Mouse (Mus musculus) heart, embryonic 16.5 days (tissue): Measurements from ENCODE around the gene Snx30. TPM values are rescaled to one million over a fixed set of nuclear protein-coding genes. Genes with fewer than 3 reads are reported as not detected.

Source experiments
- ATAC-seq: fragments of 200-750 bp; cut with Nextera tagmentation; replicated peaks from 2 replicates; pipeline ENCODE4 v1.8.0; 2017; ENCODE audit warnings: moderate number of reproducible peaks; ENCODE audit not compliant: insufficient read depth, low FRiP score; ENCODE audit errors: extremely low read depth
- H3K27ac ChIP-seq: fragments of 300-500 bp; sonication (generic); 2 replicates; pipeline ENCODE4 v1.5.1; 2014; ENCODE audit warnings: mild to moderate bottlenecking, low read length, control low read depth, moderate library complexity
- H3K27me3 ChIP-seq: fragments of 300-500 bp; sonication (generic); 2 replicates; pipeline ENCODE4 v1.6.1; 2014; ENCODE audit warnings: low read length, mixed read lengths; ENCODE audit not compliant: control insufficient read depth, insufficient read depth
- H3K36me3 ChIP-seq: fragments of 300-500 bp; sonication (generic); 2 replicates; pipeline ENCODE4 v1.6.1; 2014; ENCODE audit not compliant: control insufficient read depth, insufficient read depth
- H3K4me1 ChIP-seq: fragments of 300-500 bp; sonication (generic); 2 replicates; pipeline ENCODE4 v1.6.1; 2014; ENCODE audit warnings: low read length, mixed read lengths; ENCODE audit not compliant: control insufficient read depth, insufficient read depth
- H3K4me2 ChIP-seq: fragments of 300-500 bp; sonication (generic); 2 replicates; pipeline ENCODE4 v1.6.1; 2014; ENCODE audit warnings: low read depth, mild to moderate bottlenecking, control low read depth, low read length
- H3K4me3 ChIP-seq: fragments of 300-500 bp; sonication (generic); 2 replicates; pipeline ENCODE4 v1.5.1; 2014; ENCODE audit warnings: mild to moderate bottlenecking, control low read depth, low read length
- H3K9ac ChIP-seq: fragments of 300-500 bp; sonication (generic); 2 replicates; pipeline ENCODE4 v1.6.1; 2014; ENCODE audit warnings: low read length, control low read depth
- H3K9me3 ChIP-seq: fragments of 300-500 bp; sonication (generic); replicated peaks from 2 replicates; pipeline ENCODE4 v1.6.1; 2016; ENCODE audit warnings: low read length; ENCODE audit not compliant: control insufficient read depth
- WGBS: fragments of 180-500 bp; shearing (Covaris S2); extraction: QIAGEN DNeasy Blood & Tissue Kit; methylation state at CpG from one replicate; pipeline ENCODE4 v1.1.7; 2014; 5-methylcytosine and 5-hydroxymethylcytosine counted together
- polyA plus RNA-seq: library from polyadenylated mRNA; unstranded; fragments of >200 nt; fragmentation: Nextera tagmentation; extraction: Ambion mirVana; gene quantifications from 2 replicates; pipeline ENCODE4 v1.2.1, GENCODE M21; 2015

The Snx30 gene
- polyA plus RNA-seq, result 7.0 and 8.0 TPM in 2 replicates

DNA sequence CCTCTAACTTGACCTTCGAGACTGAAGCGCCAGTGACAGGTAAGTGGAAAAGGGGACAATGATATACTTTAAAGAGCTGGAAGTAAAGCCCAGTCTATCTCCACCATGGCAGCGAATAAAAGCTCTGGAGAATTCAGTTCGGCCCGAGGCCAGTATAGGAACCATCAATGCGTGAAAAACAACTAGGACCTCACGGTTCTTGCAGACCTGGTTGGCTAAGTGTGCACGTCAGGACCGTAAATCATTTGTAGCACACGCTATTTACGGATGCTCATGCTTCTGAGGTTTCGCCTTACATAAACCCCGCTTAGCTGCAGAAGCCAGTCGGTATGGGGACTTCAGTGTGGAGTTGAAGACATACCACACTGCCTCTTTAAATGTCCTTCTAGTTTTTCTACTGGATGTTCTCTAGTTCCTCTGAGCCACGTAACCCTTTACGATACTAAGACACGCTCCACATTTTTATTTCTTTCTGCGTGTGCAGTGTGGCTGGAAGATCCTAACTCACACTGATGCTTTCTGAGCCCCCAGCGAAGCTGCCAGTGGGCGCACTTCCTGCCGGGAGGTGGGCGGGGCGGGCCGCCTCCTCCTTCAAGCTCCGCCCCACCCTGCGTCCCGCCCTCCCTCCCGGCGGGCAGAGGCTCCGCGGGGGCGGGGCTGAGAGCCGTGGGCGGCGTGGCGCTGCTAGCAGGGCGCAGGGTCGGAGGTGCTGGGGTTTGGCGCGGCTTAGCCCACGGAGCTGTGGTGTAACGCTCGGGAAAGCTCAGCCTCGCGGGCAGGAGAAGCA, at the start of gene Snx30:
TSS of gene Snx30 (plus strand) at position 660 of the 787 bp plus-strand sequence.
- Histone ChIP-seq H3K4me3 (peak within 1 kb of the TSS; percentile 84), H3K4me1 (peaks cover 17% of the 10 kb centered on the region), H3K4me2 (peak within 1 kb of the TSS; percentile 94), H3K36me3 (no peaks in the 10 kb centered on the region), H3K9ac (peak within 1 kb of the TSS; percentile 87), H3K27me3 (no peaks in the 10 kb centered on the region), H3K9me3 (no peaks in the 10 kb centered on the region), H3K27ac (peak within 1 kb of the TSS; percentile 80)
- peak; percentile 95 for ATAC-seq
- 3% methylated on average over 40 of the region's 45 CpGs for WGBS

DNA sequence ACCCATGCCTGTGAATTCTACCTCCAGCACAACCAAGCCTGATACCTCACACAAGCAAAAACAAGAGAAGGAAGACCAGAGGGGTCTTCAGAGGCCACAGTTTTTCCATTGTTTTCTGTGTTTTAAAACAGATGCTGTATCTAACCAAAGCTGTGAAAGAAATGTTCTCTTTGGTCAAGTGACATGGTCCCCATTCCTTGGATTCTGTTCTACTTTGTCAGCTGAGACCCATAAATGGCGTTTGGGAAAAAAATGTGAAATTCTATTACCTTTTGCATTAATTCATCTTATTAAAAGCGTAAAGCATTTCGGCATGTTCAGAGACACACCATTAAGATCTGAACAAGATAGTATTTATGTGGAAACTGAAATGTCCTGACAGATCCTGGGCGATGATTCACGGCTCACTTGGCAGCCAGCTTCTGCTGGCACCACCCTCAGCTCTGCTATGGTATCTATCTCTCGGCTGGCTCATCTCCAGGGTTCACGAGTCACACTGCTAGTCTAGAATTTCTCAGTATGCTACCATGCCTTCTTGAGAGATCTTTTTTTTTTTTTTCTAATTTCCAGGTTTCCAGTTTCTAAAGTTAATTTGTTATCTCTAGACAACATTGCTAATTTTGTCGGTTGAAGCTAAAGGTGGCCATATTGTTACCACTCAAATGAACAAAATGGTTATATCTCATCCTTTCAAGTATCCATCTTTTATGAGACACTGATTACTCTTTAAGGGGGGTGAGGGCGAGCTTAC, 49.1 kb upstream of the Snx30 start:
- Histone ChIP-seq H3K9me3 (no peaks in the 10 kb centered on the region; the same call in 1 of the 2 replicates), H3K4me1 (peaks cover 29% of the 10 kb centered on the region), H3K9ac (no peak overlapping the region), H3K27me3 (no peaks in the 10 kb centered on the region), H3K4me2 (no peak overlapping the region), H3K36me3 (peaks cover 5% of the 10 kb centered on the region), H3K4me3 (no peak overlapping the region), H3K27ac (peak overlapping the region; percentile 50; the same call in 1 of the 2 replicates)
- 52% methylated on average over 9 of the region's 9 CpGs for WGBS
- ATAC-seq, result 0 out of 2 replicates have a peak, but pooled peaks have one; percentile 33

DNA sequence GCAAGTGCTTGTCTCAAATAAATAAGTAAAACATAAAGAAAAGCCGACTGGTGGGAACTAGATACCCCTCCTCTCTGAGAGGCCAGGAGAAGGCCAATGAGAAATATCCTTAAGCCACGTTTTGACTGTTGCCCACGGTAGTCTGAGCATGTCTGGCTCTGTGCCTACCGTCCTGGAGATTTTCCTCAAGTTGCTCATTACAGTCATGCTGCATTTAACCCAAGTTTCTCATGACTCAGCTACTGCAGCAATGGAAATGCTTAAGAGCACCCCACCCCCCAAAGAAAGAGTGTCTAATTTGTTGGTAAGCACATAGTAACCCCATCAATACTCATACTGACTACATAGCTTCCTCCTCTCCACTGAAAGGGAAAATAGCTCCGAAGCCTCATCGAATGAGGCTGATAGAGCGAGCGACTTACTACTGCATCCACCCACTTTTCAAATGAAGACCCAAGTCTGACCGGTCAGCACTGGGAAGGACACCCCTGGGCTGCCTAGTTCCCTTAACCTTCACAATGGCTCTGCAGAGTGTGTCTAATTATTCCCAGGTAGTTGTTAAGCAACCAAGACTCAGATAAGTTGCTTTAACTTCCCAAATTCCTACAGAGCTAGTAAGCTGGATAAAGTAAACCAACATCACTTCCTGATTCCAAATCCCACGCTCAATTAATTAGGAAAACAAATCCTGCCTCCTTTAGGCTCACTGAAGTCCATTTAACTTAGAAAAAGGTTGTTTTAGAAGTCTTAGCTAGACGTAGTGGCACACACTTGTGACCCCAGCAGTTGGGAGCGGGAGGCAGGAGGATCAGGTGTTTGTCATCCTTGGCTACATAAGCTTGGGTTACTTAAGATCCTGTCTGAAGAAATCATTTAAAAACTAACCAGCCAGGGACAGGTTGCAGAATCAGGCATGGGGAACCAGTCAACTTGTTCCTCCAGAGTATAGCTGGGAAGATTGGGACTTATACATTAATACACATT, 47.9 kb upstream of the Snx30 start:
- H3K27ac ChIP-seq, result no peak overlapping the region
- ATAC-seq, result no peak
- H3K4me2 ChIP-seq, result no peak overlapping the region
- no peaks in the 10 kb centered on the region; the same call in 1 of the 2 replicates for H3K9me3 ChIP-seq
- WGBS, result 79% methylated on average over 12 of the region's 12 CpGs
- H3K4me3 ChIP-seq, result no peak overlapping the region
- H3K4me1 ChIP-seq, result peaks cover 29% of the 10 kb centered on the region
- no peaks in the 10 kb centered on the region for H3K36me3 ChIP-seq
- H3K27me3 ChIP-seq, result no peaks in the 10 kb centered on the region
- H3K9ac ChIP-seq, result no peak overlapping the region

DNA sequence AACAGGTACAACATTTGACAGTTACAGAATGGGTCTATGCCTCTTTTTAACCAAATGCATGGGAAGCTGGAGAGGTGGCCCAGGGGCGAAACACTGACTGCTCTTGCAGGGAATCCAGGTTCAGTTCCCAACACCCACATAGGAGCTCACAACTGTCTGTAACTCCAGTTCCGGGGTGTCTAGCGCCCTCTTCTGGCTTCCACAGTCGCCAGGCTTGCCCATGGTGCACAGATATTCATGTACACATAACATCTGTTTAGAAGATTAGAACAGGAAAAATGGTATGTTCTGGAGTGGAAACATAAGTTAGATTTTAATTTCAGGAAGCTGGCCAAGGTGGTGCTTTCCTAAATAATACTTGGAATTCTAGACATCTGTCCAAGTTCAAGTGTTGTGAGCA, 45.6 kb upstream of the Snx30 start:
- no peaks in the 10 kb centered on the region for H3K36me3 ChIP-seq
- H3K4me3 ChIP-seq, result no peak overlapping the region
- ATAC-seq, result no peak
- no peak overlapping the region for H3K9ac ChIP-seq
- WGBS, result 64% methylated on average over 4 of the region's 4 CpGs
- H3K4me2 ChIP-seq, result no peak overlapping the region
- H3K27me3 ChIP-seq, result no peaks in the 10 kb centered on the region
- no peak overlapping the region for H3K27ac ChIP-seq
- peaks cover 27% of the 10 kb centered on the region for H3K4me1 ChIP-seq
- H3K9me3 ChIP-seq, result no peaks in the 10 kb centered on the region; the same call in 1 of the 2 replicates

DNA sequence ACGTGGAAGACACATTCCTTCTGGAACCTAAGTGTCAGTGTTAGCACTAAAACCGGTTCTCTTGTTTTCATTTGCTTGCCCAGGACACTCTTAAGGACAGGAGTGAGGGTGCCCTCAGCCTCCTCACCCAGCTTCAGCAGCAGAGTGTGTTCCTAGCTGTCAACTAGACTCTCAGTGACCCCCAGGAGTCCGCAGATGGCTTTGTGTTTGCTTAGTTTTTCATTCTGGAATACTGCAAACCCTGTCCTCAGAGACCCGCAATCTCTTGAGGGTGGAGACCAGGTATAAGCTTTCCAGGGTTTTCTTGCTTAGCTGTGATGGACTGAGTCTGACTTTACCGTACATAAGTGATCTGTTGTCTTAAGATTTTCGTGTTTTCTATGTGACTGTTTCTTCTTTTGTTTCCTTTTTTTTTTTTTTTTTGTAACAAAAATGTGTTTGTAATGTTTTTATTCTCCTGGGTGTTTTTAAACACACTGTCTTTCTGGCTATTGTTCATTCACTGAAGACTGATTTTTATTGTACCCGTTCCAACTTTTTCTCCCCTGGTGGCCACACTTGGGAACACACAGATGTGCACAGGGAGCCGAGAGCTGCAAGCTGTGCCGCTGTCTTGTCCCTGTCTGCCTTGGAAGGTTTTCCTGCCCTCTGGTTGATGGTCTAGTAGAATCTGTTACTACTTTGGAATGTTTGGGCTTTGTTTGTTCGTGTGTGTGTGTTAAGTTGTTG, 44.8 kb upstream of the Snx30 start:
- 53% methylated on average over 10 of the region's 10 CpGs for WGBS
- H3K27ac ChIP-seq, result peak overlapping the region; percentile 23; the same call in 1 of the 2 replicates

DNA sequence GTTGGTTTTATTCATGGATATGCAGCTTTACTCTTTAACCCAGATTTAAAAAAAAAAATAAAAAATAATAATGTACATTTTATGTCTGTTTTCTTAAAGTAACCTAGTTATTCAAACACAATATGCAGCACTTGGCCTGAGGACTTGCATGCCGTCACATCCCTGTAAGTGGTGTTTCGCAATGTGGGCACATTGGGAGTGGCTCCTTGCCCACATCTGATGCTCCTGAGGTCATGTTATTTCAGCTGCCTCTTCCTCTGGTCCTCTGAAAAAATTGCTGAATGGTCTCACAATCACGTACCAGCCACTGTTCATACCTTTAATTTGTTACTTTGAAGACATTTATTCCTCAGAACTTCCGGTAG, 44.3 kb upstream of the Snx30 start:
- Histone ChIP-seq H3K4me3 (no peak overlapping the region), H3K36me3 (no peaks in the 10 kb centered on the region), H3K9ac (no peak overlapping the region), H3K9me3 (no peaks in the 10 kb centered on the region; the same call in 1 of the 2 replicates), H3K27ac (no peak overlapping the region), H3K4me2 (no peak overlapping the region), H3K4me1 (peaks cover 31% of the 10 kb centered on the region), H3K27me3 (no peaks in the 10 kb centered on the region)
- 71% methylated on average over 4 of the region's 4 CpGs for WGBS
- ATAC-seq, result no peak

More for the DNA sequence above, 44.8 kb upstream of the Snx30 start:
- H3K36me3 ChIP-seq, result no peaks in the 10 kb centered on the region
- H3K27me3 ChIP-seq, result no peaks in the 10 kb centered on the region
- no peak overlapping the region for H3K4me2 ChIP-seq
- peaks cover 34% of the 10 kb centered on the region for H3K4me1 ChIP-seq
- H3K9me3 ChIP-seq, result no peaks in the 10 kb centered on the region; the same call in 1 of the 2 replicates
- no peak for ATAC-seq
- no peak overlapping the region for H3K4me3 ChIP-seq
- no peak overlapping the region for H3K9ac ChIP-seq

DNA sequence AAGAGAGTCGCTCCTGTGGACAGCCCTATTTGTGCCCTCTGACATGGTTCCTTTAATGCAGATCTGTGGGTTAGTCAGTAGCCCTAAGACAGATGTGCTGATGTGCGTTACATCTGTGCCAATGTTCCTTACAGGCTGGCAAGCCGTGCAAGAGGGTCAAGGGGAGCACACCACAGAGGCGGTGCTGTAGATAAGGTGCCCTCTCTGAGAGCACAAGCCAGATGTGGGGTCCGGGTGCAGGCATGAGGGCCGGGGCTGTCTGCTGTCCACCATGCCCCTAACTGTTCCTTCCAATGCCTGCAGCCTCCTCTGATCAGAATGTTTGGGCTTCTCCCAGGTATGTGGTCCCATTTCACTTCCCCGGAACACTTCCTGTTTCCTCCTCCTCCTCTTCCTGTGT, 40.7 kb upstream of the Snx30 start:
- Histone ChIP-seq H3K9ac (no peak overlapping the region; the same call in 1 of the 2 replicates), H3K4me2 (peak overlapping the region; percentile 28), H3K27me3 (no peaks in the 10 kb centered on the region), H3K4me1 (peaks cover 17% of the 10 kb centered on the region), H3K4me3 (no peak overlapping the region), H3K27ac (peak overlapping the region; percentile 65), H3K36me3 (no peaks in the 10 kb centered on the region), H3K9me3 (no peaks in the 10 kb centered on the region; the same call in 1 of the 2 replicates)
- ATAC-seq, result no peak
- WGBS, result 43% methylated on average over 7 of the region's 7 CpGs
